Mouse (Mus musculus) effector memory CD4-positive, alpha-beta T cell, adult 7 months (primary cell): ENCODE data around the gene Zfp948. TPM values are rescaled to one million over a fixed set of nuclear protein-coding genes. Genes with fewer than 3 reads are reported as not detected.

Source experiments
- polyA plus RNA-seq: library from polyadenylated mRNA; unstranded; fragments of 100-300 nt; shearing (Covaris generic); gene quantifications from one replicate; pipeline ENCODE4 v1.2.1, GENCODE M21; 2017

Gene Zfp948
- 1.4 TPM for polyA plus RNA-seq

GRCm38 (mm10) chr17:21566728-21567349 is at the start of gene Zfp948:
Gene Zfp948 (plus strand): TSS chr17:21567008.

DNA sequence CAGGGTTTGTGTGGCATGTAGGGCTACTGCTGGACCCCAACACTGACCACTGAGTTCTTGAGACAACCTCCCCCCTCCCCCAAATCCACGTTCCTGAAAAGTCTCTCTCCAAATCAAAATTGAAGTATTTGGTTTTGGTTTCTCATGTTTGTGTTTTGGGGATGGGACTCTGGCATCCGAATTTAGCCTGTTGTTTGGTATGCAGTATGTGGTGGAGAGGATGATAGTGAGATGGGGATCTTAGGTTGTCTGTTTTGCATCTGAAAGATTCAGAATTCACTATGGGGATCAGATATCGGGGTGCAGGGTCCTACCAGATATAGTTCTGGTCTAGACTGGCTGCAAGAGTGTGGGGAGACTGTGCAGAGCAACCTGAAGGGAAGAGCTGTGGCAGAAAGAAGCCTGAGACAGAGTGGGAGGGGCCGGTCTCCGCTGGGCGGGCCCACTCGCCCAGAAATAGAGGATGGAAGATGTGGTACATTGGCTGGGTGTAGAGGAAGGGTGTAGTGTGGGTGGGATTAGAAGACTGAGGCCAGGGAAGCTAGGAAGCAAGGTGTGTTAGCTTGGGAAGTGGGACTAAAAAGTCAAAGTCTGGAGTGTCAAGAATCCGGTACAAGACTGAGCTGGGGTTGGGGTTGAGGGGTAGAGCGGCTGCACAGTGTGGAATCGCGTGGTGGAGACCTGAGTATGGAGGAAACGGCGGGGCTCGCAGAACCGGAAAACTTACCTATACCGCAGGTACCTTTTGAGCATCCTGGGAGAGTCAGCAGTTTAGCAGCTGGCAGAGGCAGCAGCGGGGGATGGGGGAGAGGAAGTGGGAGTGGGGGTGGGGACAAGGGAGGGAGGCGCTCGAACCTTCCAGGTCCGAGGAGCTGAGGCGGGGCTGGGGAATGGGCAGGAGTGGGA is 31.5 kb upstream of the Zfp948 start, which contains the start of gene Zfp52:
TSS of gene Zfp52 (plus strand) at position 444 of the 906 bp plus-strand sequence.

Other genes starting within 250 kb of the Zfp948 start
- gene Zfp677, start 183.3 kb upstream of the Zfp948 start, polyA plus RNA-seq: 15.6 TPM
- gene Zfp54, start 143.8 kb upstream of the Zfp948 start, polyA plus RNA-seq: 4.4 TPM
- 59.8 TPM for gene Zfp51, start 116.6 kb upstream of the Zfp948 start, polyA plus RNA-seq
- gene Zfp53, start 78.0 kb upstream of the Zfp948 start, polyA plus RNA-seq: 61.5 TPM
- gene Zfp52, start 31.5 kb upstream of the Zfp948 start, polyA plus RNA-seq: 14.9 TPM
- gene Zfp983, start 83.6 kb downstream of the Zfp948 start, polyA plus RNA-seq: 3.3 TPM
- 7.4 TPM for gene Gm10226, start 124.9 kb downstream of the Zfp948 start, polyA plus RNA-seq
- gene Zfp760, start 140.7 kb downstream of the Zfp948 start, polyA plus RNA-seq: 2.0 TPM
- 0.52 TPM for gene Zfp229, start 163.8 kb downstream of the Zfp948 start, polyA plus RNA-seq